Mouse (Mus musculus) megakaryocyte, embryonic 14.5 days (primary cell): ENCODE measurements around the gene Mfsd6. TPM values are rescaled to one million over a fixed set of nuclear protein-coding genes. Genes with fewer than 3 reads are reported as not detected.

Experiments used
- H3K27me3 ChIP-seq: replicated peaks from 2 replicates; pipeline ENCODE3; 2012; ENCODE audit warnings: inconsistent platforms
- H3K36me3 ChIP-seq: replicated peaks from 2 replicates; pipeline ENCODE3; 2012; ENCODE audit warnings: low read length, inconsistent platforms, mixed read lengths
- H3K4me1 ChIP-seq: 2 replicates; pipeline ENCODE4 v1.6.1; 2012; ENCODE audit warnings: inconsistent platforms
- H3K4me3 ChIP-seq: replicated peaks from 2 replicates; pipeline ENCODE3; 2012; ENCODE audit warnings: moderate library complexity, mild to moderate bottlenecking, inconsistent platforms
- H3K9me3 ChIP-seq: 2 replicates; pipeline ENCODE4 v1.6.1; 2012; ENCODE audit warnings: inconsistent platforms
- FLI1 ChIP-seq: IDR thresholded peaks from 2 replicates; pipeline ENCODE4 v1.6.1; 2012; ENCODE audit warnings: low read length, inconsistent platforms, mixed read lengths
- GATA1 ChIP-seq: IDR thresholded peaks from 3 replicates; pipeline ENCODE4 v1.6.1; 2012; ENCODE audit warnings: mixed read lengths, low read length, inconsistent platforms, borderline replicate concordance
- polyA plus RNA-seq: library from polyadenylated mRNA; stranded (reverse); fragments of >175 nt; gene quantifications from 2 replicates; pipeline ENCODE4 v1.2.3, GENCODE M21; 2012; ENCODE audit warnings: low replicate concordance; ENCODE audit not compliant: insufficient read depth

Mfsd6 gene
- polyA plus RNA-seq, 1 experiment, result 4.4 TPM

- Histone ChIP-seq H3K4me3 (no peak overlapping the region), H3K4me1 (peaks cover 21% of the 10 kb centered on the region), H3K9me3 (peaks cover 18% of the 10 kb centered on the region), H3K36me3 (peaks cover 9% of the 10 kb centered on the region), H3K27me3 (no peaks in the 10 kb centered on the region)
- TF ChIP-seq FLI1, result no peak
Measured at GRCm38 (mm10) chr1:52620442-52620841, 106.8 kb downstream of the Mfsd6 start.

- H3K4me1 ChIP-seq, result peaks cover 21% of the 10 kb centered on the region
Measured at GRCm38 (mm10) chr1:52618217-52618616, 109.0 kb downstream of the Mfsd6 start.

GRCm38 (mm10) chr1:52608486-52608885, 118.8 kb downstream of the Mfsd6 start:
- peaks cover 19% of the 10 kb centered on the region for H3K9me3 ChIP-seq
- no peaks in the 10 kb centered on the region for H3K27me3 ChIP-seq
- no peak overlapping the region for H3K4me3 ChIP-seq
- peaks cover 37% of the 10 kb centered on the region for H3K4me1 ChIP-seq
- TF ChIP-seq GATA1 (no peak), FLI1 (no peak)
- peaks cover 9% of the 10 kb centered on the region for H3K36me3 ChIP-seq

More at GRCm38 (mm10) chr1:52618217-52618616, 109.0 kb downstream of the Mfsd6 start:
- H3K27me3 ChIP-seq, result no peaks in the 10 kb centered on the region
- TF ChIP-seq GATA1, result no peak
- TF ChIP-seq FLI1, result no peak
- no peak overlapping the region for H3K4me3 ChIP-seq
- peaks cover 10% of the 10 kb centered on the region for H3K9me3 ChIP-seq
- H3K36me3 ChIP-seq, result peaks cover 6% of the 10 kb centered on the region

- H3K4me1 ChIP-seq, result peaks cover 37% of the 10 kb centered on the region
- TF ChIP-seq FLI1, result no peak
- TF ChIP-seq GATA1, result no peak
- peak overlapping the region; percentile 10 for H3K4me3 ChIP-seq
- H3K9me3 ChIP-seq, result peaks cover 19% of the 10 kb centered on the region
- H3K36me3 ChIP-seq, result peaks cover 9% of the 10 kb centered on the region
- no peaks in the 10 kb centered on the region for H3K27me3 ChIP-seq
Measured at GRCm38 (mm10) chr1:52607700-52608099, 119.6 kb downstream of the Mfsd6 start.

Other genes starting within 250 kb of the Mfsd6 start
- 15.6 and 68.2 TPM in 2 replicates for gene Nab1, start 226.8 kb downstream of the Mfsd6 start, polyA plus RNA-seq
- 0.15 TPM in 1 of 2 replicates, not detected in the other for gene Nemp2, start 96.8 kb downstream of the Mfsd6 start, polyA plus RNA-seq
- gene Inpp1, start 90.2 kb upstream of the Mfsd6 start, polyA plus RNA-seq, result 0.93 and 1.6 TPM in 2 replicates
- 3.2 TPM in 1 of 2 replicates, not detected in the other for gene Hibch, start 117.5 kb upstream of the Mfsd6 start, polyA plus RNA-seq